Mouse (Mus musculus) left cerebral cortex, postnatal 14 days (tissue): ENCODE results near the gene Ttc33. TPM values are rescaled to one million over a fixed set of nuclear protein-coding genes. Genes with fewer than 3 reads are reported as not detected.
A peak's percentile ranks its signal among the peaks of the same experiment; 100 is the strongest.
"Not testable (repeated sequence)": the region's sequence is repeated elsewhere in the genome, so short reads cannot be mapped to it uniquely, and the experiment has no call there.

Experiments
- DNase-seq, 2 experiments: peaks; one replicate each; pipeline ENCODE4 v3.0.0; 2021 to 2022; ENCODE audit warnings: low spot score in 2 of 2, mixed read lengths in 1 of 2
- intact Hi-C: fragments of 180-260 bp; cut with DNase I; formaldehyde crosslinking; loops from one replicate; pipeline ENCODE4 v1.15.1; 2025
- total RNA-seq, 2 experiments: library from RNA; stranded (reverse); gene quantifications; 2 replicates each; pipeline ENCODE4 v1.2.3; 2021

Gene Ttc33
- total RNA-seq, 2 experiments from 2014 or later, result 48.6 to 60.0 TPM

DNA sequence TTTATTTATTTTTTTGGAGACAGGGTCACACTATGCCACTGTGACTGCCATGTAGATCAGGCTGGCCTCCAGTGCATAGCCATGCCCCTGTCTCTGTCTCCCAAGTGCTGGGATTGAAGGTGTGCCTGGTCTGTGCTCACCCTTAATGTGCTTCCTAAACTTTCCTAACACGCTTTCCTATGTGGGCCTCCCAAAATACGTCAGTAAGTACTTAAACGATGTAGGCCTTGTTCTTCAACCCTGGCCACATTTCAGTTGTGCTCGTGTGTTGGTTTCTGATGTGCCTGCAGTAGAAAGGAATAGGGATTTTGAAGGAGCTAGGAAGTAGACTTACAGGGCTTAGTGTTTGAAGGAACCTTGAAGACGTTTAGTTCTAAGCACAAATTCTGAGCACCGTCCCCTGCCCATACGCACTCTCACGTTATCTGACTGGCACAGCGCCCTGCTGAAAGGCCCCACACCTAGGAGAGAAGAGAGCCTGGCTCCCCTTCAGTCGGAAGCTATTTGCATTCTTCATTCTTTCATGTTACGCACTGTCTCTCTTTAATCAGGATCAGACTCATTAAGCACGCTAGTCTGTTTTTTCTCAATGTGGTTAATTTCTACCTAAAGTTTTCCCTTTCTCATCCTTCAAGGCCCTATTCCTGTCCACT, 20.1 kb upstream of the Ttc33 start:
- intact Hi-C loops, result no loop called here
- DNase-seq, result no peak

DNA sequence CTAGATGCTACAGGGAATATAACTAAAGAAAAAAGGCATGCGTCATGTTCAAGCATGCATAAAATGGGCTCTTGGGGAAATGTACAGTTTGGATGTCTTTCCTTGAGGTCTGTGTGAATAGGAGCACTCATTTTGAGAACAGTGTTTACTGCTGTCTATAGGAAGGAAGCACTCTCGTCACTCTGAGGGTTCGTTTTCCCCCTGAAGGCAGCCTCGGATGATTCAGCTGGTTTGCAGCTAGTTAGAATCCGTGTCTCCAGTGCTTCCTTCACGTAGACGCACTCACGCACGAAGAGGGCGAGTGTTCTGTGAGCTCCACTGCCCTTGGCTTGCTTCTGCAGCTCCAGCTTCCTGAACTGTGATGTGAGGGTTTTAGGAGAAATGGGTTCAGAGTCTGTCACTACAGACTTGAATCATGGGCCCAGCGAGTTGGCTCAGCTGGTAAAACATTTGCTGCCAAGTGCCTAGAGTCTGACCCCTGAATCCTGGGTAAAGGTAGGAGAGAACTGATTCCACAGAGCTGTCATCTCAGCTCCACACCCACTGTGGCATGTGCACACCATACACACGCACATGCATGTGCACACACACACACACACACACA, 12.0 kb upstream of the Ttc33 start:
- no peak for DNase-seq

DNA sequence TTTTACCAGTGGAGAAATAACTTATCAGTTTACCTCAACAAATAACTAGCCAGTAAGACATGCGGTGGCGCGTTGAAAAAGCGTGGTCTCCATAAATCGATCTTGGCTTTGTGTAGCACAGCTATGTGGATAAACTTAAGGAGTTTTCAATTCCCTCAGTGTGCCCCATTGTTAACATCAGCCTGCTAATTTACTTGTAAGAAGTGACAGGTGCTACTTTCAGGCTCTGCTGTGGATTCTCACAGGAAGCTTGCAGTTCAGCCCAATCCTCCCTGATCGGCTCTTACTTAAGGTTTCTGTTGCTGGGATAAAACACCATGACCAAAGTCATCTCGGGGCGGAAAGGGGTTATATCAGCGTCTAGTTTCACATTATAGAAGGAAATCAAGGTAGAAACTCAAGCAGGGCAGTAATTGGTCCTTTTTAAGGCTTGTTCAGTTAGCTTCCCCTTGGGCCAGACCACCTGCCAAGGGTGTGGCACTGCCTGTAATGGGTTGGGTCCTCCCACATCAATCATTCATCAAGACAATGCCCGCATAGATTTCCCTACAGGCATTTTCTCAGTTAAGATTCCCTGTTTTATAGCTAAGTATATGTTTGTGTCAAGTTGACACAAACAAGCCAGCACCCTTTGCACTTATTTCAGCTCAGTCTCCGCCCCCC, 526 bp upstream of the Ttc33 start:
- intact Hi-C loops, result loop anchor here (5.0 kb wide), 1 partner anchor 1023 kb away; no protein-coding TSS in a partner anchor
- DNase-seq, result no peak

More for the DNA sequence above, 12.0 kb upstream of the Ttc33 start:
- intact Hi-C loops, result no loop called here

DNA sequence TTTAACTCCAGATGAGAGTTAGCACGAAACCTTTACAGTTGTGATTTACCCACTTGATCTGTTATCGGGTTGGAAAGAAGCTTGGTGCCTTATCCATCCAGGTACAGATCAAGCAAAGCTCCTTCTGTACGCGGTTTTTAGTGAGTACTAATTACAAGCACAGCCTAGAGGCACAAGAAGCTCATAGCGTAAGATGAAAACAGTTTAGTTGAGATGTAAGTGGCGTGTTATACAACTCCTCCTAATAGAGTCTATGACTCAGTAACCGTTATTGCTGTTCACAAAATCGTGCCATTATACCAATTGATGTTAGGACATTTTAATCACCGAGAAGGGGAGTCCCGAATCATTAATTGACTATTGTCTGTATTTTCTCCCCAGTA, 959 bp downstream of the Ttc33 start:
- DNase-seq, result no peak
- intact Hi-C loops, result loop anchor here (5.0 kb wide), 1 partner anchor 1021 kb away; no protein-coding TSS in a partner anchor

DNA sequence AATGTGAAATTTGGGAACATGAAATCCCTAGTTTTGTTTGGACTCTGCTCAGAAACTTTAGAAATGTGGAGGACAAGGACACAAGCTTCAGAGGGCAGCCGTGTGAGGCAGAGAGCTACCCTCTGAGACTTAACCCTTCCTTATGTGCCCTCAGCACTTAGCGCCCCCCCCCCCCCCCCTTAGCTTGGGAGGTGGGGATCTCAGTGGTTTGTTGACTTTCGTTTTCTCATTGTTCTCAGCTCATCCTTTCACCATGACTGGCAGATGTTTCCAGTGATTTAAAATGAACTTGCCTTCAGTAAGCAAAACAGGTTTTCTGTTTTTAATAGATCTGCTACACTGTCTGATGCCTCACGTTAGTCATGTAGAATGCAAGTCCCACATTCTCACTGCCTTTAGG, 1.8 kb downstream of the Ttc33 start:
- intact Hi-C loops, result loop anchor here (5.0 kb wide), 1 partner anchor 1020 kb away; no protein-coding TSS in a partner anchor
- no peak for DNase-seq

DNA sequence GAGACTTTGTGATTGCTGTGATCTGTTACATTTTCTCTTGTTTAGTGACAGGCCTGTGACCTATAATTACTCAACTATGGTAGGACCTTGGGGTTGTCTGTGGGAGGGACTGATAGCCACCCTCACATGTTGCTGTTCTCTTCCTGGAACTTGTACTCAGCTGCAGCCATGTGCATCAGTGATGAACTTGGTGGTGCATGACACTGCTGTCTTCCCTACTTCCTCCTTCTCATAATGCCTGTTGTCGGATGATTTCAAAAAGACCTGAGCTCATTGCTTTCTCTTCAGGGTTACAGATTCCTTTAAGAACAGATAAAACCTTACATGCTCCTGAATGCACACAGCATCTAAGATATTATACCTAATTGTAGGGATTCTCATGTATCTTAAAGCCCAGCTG, 2.7 kb downstream of the Ttc33 start:
- intact Hi-C loops, result loop anchor here (5.0 kb wide), 1 partner anchor 1019 kb away; no protein-coding TSS in a partner anchor
- no peak for DNase-seq

DNA sequence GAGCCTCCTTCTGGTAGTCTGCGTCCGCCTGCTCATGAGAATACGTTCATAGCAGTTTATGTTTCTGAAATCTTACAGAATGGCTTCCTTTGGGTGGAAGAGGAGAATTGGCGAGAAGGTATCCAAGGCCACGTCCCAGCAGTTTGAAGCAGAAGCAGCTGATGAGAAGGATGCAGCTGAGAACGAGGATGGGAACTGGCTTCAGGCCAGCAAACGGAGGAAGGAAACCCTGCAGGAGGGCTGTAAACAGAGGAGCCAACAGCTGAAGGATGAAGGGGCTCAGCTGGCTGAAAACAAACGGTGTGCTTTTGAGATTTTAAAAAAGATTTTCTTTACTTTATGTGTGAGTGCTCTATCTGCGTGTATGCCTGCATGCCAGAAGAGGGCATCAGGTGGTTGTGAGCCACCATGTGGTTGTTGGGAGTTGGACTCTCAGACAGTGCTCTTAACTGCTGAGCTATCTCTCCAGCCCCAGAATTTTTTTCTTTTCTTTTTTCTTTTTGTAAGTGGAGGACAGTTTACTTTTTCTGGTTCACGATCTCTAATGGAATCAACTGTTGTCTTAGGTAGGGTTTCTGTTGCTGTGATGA, 4.3 kb downstream of the Ttc33 start:
- peak; percentile 29 to 47 for DNase-seq
- intact Hi-C loops, result loop anchor here (5.0 kb wide), 1 partner anchor 1018 kb away; no protein-coding TSS in a partner anchor

DNA sequence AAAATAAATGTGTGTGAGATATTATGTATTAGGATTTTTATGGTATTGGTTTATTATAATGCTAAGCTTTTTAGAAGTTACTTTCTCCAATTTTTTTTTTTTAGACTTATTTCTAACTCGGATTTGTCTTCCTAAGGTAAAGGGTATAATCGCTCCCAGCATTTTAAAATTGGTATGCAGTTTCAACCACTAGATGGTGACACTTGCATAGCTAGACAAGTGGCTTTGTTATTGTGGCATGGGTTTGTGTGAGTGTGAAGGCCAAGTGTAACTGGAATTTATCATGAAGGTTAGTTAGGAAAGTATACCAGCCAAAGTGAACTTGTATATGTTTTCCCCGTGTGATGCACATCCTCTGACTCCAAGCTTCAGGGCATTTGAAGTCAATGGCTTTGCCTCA, 8.5 kb downstream of the Ttc33 start:
- peak in 1 of 2 experiments; percentile 47 for DNase-seq
- intact Hi-C loops, result no loop called here

DNA sequence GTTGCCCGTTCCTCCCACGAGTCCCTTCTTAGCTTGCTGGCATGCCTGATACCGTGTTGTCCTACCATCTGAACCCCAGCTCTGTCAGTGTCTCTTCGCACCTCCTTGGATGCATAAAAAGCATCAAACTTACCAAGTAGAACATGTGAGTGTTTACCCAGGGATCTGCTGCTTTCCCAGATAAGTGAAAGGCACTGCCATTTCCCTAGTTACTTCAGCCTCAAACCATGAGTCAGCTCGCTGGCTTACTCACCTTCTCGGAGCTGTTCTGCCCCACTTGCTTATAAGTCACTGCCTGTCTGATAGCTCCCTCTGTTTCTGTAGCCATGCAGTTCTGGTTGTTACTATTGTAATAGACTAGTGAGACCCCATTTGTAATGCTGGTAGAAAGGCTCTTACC, 9.1 kb downstream of the Ttc33 start:
- intact Hi-C loops, result no loop called here
- no peak for DNase-seq

DNA sequence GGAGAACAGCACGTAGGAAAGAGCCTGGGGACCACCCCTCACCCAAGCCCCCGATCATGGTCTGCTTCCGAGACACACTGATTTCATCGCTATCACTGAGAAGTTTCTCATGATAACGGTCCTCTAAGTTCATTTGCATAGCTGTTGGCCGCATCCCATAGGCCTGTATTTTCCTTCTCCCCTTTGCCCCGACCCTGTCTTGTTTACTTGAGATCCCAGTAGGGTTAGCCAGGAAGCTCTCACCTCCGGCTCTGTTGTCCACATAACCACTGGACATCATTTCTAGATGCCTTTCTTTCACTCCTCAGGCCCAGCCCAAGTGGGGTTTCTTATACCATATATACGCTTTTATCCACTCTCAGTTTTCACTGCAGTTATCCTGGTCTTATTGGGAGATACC, 9.6 kb downstream of the Ttc33 start:
- no peak for DNase-seq

DNA sequence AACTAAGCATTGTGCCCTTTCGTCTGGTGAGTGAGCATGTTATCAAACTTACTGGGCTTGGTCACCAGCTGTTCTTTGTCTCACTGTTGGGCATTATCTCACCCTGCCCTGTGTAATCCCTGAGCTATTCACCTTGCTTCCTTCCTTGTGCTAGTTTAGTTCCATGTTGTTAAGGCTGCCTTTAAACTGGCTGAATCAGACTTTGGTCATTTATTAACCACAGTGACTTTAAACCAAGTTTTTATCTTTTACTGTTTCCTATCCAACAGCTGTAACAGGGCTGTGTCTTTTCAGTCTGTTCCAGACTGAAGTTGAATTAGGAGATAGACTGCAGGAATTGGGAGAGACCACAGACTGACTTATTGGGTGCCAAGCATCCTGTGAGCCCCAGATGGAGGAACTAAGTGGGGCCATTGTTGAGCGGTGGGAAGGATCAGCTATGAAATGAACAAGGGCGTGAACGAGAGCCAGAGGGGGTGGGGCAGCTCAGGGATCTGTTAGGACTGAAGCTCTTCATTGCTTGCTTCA, 10.7 kb downstream of the Ttc33 start:
- intact Hi-C loops, result no loop called here
- DNase-seq, result no peak

More for the DNA sequence above, 9.6 kb downstream of the Ttc33 start:
- intact Hi-C loops, result no loop called here

DNA sequence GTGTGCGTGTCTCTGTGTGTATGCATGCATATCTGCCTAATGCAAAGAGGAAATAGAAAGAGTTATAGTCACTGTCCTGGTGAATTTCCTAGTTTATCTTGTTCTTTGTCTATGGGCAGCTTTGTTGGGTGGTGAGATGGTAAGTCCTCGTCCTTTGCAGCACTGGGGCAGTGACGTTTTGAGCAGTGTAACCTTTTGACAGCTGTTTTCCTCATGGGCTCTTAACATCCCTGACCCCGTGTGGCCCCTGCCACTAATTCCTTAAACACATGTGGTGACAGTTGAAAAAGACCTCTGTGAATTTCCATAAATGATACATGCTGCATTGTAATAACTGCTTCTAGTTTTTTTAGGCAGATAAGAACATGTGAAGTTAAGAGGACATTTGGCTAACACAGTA, 11.4 kb downstream of the Ttc33 start:
- no peak for DNase-seq
- intact Hi-C loops, result no loop called here

DNA sequence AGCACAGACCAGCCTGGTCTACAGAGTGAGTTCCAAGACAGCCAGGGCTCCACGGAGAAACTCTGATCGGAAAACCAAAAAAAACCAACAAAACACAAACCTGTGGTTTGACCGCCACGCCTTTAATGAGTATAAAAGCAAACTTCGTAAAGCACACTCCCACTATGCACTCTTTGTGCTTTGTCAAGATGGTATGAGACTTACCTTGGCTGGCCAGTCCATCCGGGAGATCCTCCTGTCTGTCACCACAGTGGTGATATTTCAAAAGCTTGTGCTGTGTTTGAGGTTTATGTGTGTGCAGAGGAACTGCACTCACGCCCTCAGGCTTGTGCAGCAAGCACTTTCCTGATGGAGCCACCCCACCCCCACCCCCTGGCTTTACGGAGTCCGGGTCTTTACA, 19.9 kb downstream of the Ttc33 start:
- intact Hi-C loops, result no loop called here
- DNase-seq, result no peak

DNA sequence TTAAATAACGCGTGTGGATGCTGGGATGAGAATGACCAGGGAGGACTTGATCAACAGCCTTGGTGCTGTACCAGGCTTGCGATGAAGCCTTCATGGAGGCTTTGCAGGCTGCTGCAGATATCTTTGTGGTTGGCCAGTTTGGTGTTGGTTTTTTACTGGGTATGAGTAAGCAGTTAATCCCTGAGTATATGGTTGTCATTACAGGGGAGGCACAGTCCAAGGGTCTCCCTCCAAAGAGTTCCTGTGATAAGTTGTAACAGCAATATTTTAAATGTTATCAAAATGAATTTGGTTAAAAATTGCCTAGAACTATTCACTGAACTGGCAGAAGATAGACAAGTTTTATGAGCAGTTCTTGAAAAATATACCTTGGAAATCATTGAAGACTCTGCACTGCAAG, 23.8 kb downstream of the Ttc33 start:
- no peak for DNase-seq
- intact Hi-C loops, result no loop called here

DNA sequence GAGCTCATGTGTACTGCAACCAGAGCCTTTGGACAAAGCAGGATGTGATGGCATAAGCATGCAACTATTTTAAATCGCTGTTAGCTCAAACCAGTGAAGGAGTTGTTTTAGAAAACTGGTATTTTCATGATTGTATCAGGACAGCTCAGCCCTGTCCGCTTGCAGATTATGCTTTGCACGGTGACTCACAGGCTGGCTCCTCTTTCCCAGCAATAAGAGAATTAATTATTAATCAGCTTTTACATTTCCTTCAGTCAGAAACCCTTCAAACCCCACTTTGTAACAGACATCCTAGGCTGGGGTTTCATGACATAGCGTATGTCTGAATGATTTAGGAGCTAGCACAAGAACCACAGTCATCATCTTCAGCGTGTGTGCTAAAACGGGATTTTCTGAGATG, 35.2 kb downstream of the Ttc33 start:
- intact Hi-C loops, result no loop called here
- DNase-seq, result no peak

DNA sequence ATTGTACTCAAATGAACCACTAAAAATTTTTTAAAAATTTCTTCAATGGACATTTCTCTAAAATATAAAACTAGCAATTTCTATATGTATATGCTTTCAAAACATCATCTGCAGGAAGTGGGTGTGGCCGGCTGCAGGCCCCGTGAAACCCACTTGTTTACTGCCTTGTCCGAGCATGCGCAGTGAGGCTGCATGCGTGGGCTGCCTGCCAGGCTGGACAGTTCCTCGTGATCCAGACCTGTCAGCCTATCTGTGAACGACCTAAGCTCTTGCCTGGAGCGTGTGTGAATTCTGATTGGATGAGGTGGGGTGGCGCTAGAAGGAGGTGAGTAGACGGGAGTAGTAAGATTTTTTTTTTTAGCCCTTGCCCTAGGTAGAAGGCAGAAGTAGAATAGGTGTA, 45.4 kb downstream of the Ttc33 start:
- DNase-seq, intact Hi-C loops: not testable (repeated sequence)

DNA sequence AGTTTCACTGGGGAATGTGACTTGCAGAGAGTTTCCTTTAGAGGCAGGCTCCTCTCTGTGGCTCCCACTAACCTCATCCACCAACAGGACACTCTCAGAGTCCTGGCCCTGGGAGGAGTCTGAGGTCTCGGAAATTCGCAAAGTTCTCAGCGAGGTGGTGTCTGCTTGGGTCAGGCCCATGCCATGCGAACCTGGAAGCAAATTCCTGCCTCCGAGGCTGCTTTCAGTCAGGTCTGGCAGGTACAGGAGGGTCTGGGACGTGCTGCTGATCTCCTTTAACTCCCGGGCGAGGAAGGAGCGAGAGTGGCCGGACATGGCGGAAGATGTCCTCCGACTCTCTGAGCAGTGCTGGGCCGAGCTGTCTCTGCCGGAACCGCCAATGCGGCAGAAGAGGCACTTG, 49.3 kb downstream of the Ttc33 start:
- no peak for DNase-seq
- intact Hi-C loops, result no loop called here

DNA sequence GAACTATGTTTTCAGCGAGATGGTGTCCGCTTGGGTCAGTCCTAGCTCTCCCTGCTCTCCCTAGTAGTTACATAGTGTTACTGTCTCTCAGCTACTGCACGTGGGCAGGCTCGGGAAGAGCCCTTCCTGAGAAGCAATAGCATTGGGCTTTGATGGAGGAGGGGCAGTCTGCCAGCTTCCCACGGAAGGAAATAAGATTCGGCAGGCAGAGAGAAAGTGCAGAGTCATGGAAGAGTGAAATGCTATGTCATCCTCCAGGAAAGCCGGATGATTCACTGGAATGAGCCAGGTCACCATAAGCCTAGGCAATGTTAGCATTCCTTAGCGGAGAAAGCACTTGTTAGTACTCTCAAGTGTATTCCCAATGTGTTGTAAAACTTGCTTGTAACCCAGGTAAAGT, 50.2 kb downstream of the Ttc33 start:
- intact Hi-C loops, result no loop called here
- DNase-seq, result peak; percentile 67 to 74

DNA sequence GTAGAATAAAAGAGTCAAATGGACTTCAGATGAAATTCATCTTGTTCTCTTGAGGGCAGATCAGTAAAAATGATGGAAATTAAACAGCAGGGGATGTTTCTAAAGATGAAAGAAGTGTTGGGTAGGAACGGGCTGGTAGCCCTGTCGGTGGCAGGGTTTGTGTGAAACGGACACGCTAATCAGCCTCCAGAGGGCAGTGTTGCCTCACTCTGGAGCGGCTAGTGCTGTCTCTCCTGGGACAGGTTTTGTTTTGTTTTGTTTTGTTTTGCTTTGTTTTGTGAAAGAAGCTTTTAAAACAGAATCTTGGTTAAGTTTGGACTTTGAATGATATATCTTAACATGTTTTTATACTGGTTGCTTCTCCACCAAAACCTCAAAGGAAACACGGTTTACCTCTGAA, 51.2 kb downstream of the Ttc33 start:
- peak; percentile 72 to 86 for DNase-seq
- intact Hi-C loops, result loop anchor here (2.0 kb wide), 2 partner anchors 678 to 972 kb away; no protein-coding TSS in a partner anchor
